12 mouse cellular contexts compared by ENCODE assay signal in genomic region chr5:114584293-114585104, GRCm38 (mm10). TPM values are rescaled to one million over a fixed set of nuclear protein-coding genes. Genes with fewer than 3 reads are reported as not detected.
A peak's percentile ranks its signal among the peaks of the same experiment; 100 is the strongest.
DNase-seq lines count a peak whose midpoint lies in the region; TF ChIP-seq lines count a peak whose summit lies in the region.
"Had no signal": no experiment of that assay in that cellular context is flagged by ENCODE, and none has a peak within 500 bp of the region (broad histone marks: within the 10 kb centered on the region; RNA-seq: fewer than 3 reads in every experiment).

No protein-coding gene starts in this region.

- intact Hi-C loops in gastrocnemius, postnatal 14 days (cut with DNase I; ENCODE audit: low total_unique reads), result no loop called here

- no peak for TF ChIP-seq EP300 in CH12.LX (IDR thresholded peaks at IDR 0.05; ENCODE audit: low read length)

- in situ Hi-C loops in CH12.LX (cut with MboI; ENCODE audit: low pct_ligation_motif_present, low pct_unique_long_range_greater_than_20kb, low sequenced_read_pairs), result no loop called here

- H3K4me2 ChIP-seq in CH12.LX (ENCODE audit: insufficient read depth, low read depth, poor library complexity, severe bottlenecking), result no peak overlapping the region

- H3K79me2 ChIP-seq in CH12.LX (replicated peaks; ENCODE audit: control insufficient read depth, extremely low read depth, insufficient read depth, poor library complexity, severe bottlenecking), result no peaks in the 10 kb centered on the region

- TF ChIP-seq POLR2A in CH12.LX (IDR thresholded peaks at IDR 0.05; ENCODE audit: low read depth, low read length), result no peak

- H3K27me3 ChIP-seq in CH12.LX (replicated peaks), result peaks cover 77% of the 10 kb centered on the region
- H3K27me3 ChIP-seq: embryonic facial prominence, embryonic 12.5 days had no signal

- no peaks in the 10 kb centered on the region for H3K4me1 ChIP-seq in CH12.LX (ENCODE audit: control insufficient read depth in 1 of 2, insufficient read depth in 2 of 2)

- no peak for TF ChIP-seq CTCF in CH12.LX (conservative IDR thresholded peaks at IDR 0.05 in 1 of 2, IDR thresholded peaks at IDR 0.05 in 1 of 2; ENCODE audit: low read depth in 2 of 2, low read length in 2 of 2)

- no peak overlapping the region for H3K27ac ChIP-seq in CH12.LX (ENCODE audit: insufficient read depth, low read depth)
- H3K27ac ChIP-seq: heart, adult 2 months; macrophage had no signal

- dilution Hi-C loops in CH12.LX (cut with MboI; ENCODE audit: extremely low pct_ligation_motif_present, extremely low pct_unique_long_range_greater_than_20kb, low sequenced_read_pairs), result no loop called here

- no peaks in the 10 kb centered on the region for H3K9me3 ChIP-seq in CH12.LX (replicated peaks; ENCODE audit: low read length)
- H3K9me3 ChIP-seq: embryonic facial prominence, embryonic 12.5 days had no signal

- DNase-seq in cerebellum, postnatal 10 days, result peak; percentile 60 to 64
- DNase-seq in cerebellum, adult 11 months, result no peak
- no peak for DNase-seq in CH12.LX (ENCODE audit: extremely low read depth)
- peak; percentile 62 for DNase-seq in gastrocnemius, postnatal 14 days
- peak; percentile 59 for DNase-seq in lung, postnatal 14 days
- no peak for DNase-seq in heart, adult 8-10 months (ENCODE audit: low spot score)
- no peak for DNase-seq in thymus, postnatal 10 days (ENCODE audit: low spot score in 2 of 2)
- no peak for DNase-seq in thymus, postnatal 36 days
- DNase-seq: heart, adult 2 months; kidney, adult 8-10 months had no signal

- no peak overlapping the region for H3K4me3 ChIP-seq in CH12.LX (replicated peaks in 1 of 3; ENCODE audit: low read depth in 2 of 3, low read length in 2 of 3, poor library complexity in 1 of 3)
- H3K4me3 ChIP-seq: embryonic facial prominence, embryonic 12.5 days; heart, adult 2 months had no signal

- no peak for TF ChIP-seq RAD21 in CH12.LX (IDR thresholded peaks at IDR 0.05; ENCODE audit: low read depth, low read length)

- no peak overlapping the region for H3K9ac ChIP-seq in CH12.LX (ENCODE audit: insufficient read depth, low read depth)

- H3K36me3 ChIP-seq in CH12.LX (replicated peaks in 1 of 2; ENCODE audit: control insufficient read depth in 1 of 2, insufficient read depth in 1 of 2, low read length in 1 of 2), result no peaks in the 10 kb centered on the region
- H3K36me3 ChIP-seq: embryonic facial prominence, embryonic 12.5 days had no signal

TF ChIP-seq in CH12.LX, 34 proteins besides CTCF, POLR2A, EP300 and RAD21:
- no peak for TF ChIP-seq KAT2A (IDR thresholded peaks at IDR 0.05; ENCODE audit: insufficient replicate concordance, low read length)
- peak; percentile 62 for TF ChIP-seq ZKSCAN1 (IDR thresholded peaks at IDR 0.05; ENCODE audit: borderline replicate concordance, low read depth, low read length)

RNA-seq across cellular contexts. Expression of gene Fam222a, which starts 16.7 kb away (rescaled TPM):
- total RNA-seq in CH12.LX (2012; rRNA removed) (not detected in 2 replicates), CH12.LX (2014; rRNA removed) (not detected in 2 replicates)
- polyA plus RNA-seq in CH12.LX (2012; ENCODE audit: insufficient read length, low read depth), result 0.13 and 0.14 TPM in 2 replicates
- under 1 TPM; 0.49 to 0.96 TPM for total RNA-seq in gastrocnemius, postnatal 14 days (2021)
- 1 to 10 TPM; 1.2 to 2.4 (median 1.7) TPM for total RNA-seq in heart, adult 8-10 months (2022)

Comparison
In these comparisons a context has a peak if more than half of its experiments do, and no peak if none do; other contexts are left out.
1. DNase-seq: peak in cerebellum, postnatal 10 days (2 of 2), gastrocnemius, postnatal 14 days (single experiment) and lung, postnatal 14 days (single experiment); none in cerebellum, adult 11 months (single experiment), CH12.LX (single experiment), heart, adult 8-10 months (single experiment), thymus, postnatal 10 days (0 of 2) and thymus, postnatal 36 days (0 of 2).